Mouse (Mus musculus): ENCODE results near the gene Dnajc4. TPM values are rescaled to one million over a fixed set of nuclear protein-coding genes. Genes with fewer than 3 reads are reported as not detected.
A peak's percentile ranks its signal among the peaks of the same experiment; 100 is the strongest.

Gene Dnajc4
- total and polyA plus RNA-seq, 3 experiments: 45.6 to 57.6 (median 57.4) TPM

GRCm38 (mm10) chr19:6987061-6987903 lies 5.1 kb downstream of the Dnajc4 start, which contains the start of gene Vegfb:
Gene Vegfb (minus strand): TSS chr19:6987651.
- H3K36me3 ChIP-seq (ENCODE audit: control insufficient read depth, insufficient read depth, low read length): no peaks in the 10 kb centered on the region
- TF ChIP-seq EP300 (IDR thresholded peaks at IDR 0.05; ENCODE audit: insufficient read depth, low read depth, low read length): no peak
- no peak for TF ChIP-seq CTCF (IDR thresholded peaks at IDR 0.05)
- no peak; the same call in 1 of the 2 replicates for TF ChIP-seq POLR2A (IDR thresholded peaks at IDR 0.05; ENCODE audit: insufficient read depth, low read depth, low read length)
- no peaks in the 10 kb centered on the region for H3K27me3 ChIP-seq (ENCODE audit: control insufficient read depth, insufficient read depth, low read length)
- H3K4me1 ChIP-seq (ENCODE audit: control insufficient read depth, insufficient read depth, low read length): peaks cover 7% of the 10 kb centered on the region
- H3K79me2 ChIP-seq (replicated peaks; ENCODE audit: control insufficient read depth, insufficient read depth, low read length): peaks cover 2% of the 10 kb centered on the region; the same call in 1 of the 2 replicates
- WGBS: under 1% methylated on average over 60 of the region's 85 CpGs
- intact Hi-C loops (cut with DNase I): no loop called here
- peak; percentile 84 to 86 for DNase-seq
- peak within 1 kb of the TSS; percentile 94 for H3K27ac ChIP-seq
- H3K9ac ChIP-seq (ENCODE audit: low read depth, low read length): peak within 1 kb of the TSS; percentile 89
- peak within 1 kb of the TSS; percentile 76 for H3K4me3 ChIP-seq

DNA sequence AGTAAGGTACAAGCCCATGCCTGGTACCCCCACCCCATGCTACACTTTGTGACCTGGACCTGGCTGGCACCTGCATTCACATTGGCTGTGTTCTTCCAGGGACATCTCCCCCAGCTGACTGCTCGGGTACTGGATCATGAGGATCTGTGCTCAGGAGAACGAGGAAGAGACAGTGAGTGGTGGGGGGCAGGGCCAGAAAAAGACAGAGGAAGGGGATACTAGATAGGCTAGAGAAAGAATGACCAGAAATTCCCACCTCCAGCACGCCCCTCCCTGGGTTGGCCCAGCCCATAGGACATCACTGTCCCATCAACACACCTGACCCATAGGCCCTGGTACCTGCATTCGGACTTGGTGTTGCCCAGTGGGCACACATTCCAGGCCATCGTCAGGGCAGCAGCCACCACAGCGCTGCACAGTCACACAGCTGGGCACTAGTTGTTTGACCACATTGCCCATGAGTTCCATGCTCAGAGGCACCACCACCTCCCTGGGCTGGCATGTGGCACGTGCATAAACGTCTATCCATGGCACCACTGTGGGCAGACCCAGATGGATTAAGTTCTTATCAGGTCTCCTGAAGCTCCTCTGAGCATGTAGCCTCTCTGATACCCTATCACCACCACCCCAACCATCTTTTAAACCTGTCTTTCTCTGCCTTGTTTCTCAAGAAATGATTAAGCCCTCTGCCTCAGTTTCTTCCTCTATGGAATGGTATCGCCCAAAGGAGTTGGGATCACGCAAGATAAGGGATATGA lies 6.2 kb downstream of the Dnajc4 start:
- 65% methylated on average over 10 of the region's 10 CpGs for WGBS
- Histone ChIP-seq H3K4me3 (peak overlapping the region; percentile 76), H3K27ac (peak overlapping the region; percentile 94), H3K36me3 (ENCODE audit: control insufficient read depth, insufficient read depth, low read length) (no peaks in the 10 kb centered on the region), H3K4me1 (ENCODE audit: control insufficient read depth, insufficient read depth, low read length) (peaks cover 6% of the 10 kb centered on the region), H3K9ac (ENCODE audit: low read depth, low read length) (peak overlapping the region; percentile 89), H3K27me3 (ENCODE audit: control insufficient read depth, insufficient read depth, low read length) (no peaks in the 10 kb centered on the region), H3K79me2 (replicated peaks; ENCODE audit: control insufficient read depth, insufficient read depth, low read length) (peaks cover 2% of the 10 kb centered on the region; the same call in 1 of the 2 replicates)
- intact Hi-C loops (cut with DNase I): no loop called here
- no peak for TF ChIP-seq EP300 (IDR thresholded peaks at IDR 0.05; ENCODE audit: insufficient read depth, low read depth, low read length)
- TF ChIP-seq POLR2A (IDR thresholded peaks at IDR 0.05; ENCODE audit: insufficient read depth, low read depth, low read length): no peak
- no peak for TF ChIP-seq CTCF (IDR thresholded peaks at IDR 0.05)
- no peak for DNase-seq

- no peak overlapping the region for H3K9ac ChIP-seq (ENCODE audit: low read depth, low read length)
- intact Hi-C loops (cut with DNase I): no loop called here
Measured at GRCm38 (mm10) chr19:6985300-6985699, 7.1 kb downstream of the Dnajc4 start.

GRCm38 (mm10) chr19:6983621-6984020 lies 8.8 kb downstream of the Dnajc4 start:
- WGBS: 93% methylated on average over 5 of the region's 5 CpGs
- Histone ChIP-seq H3K9ac (ENCODE audit: low read depth, low read length) (no peak overlapping the region), H3K36me3 (ENCODE audit: control insufficient read depth, insufficient read depth, low read length) (no peaks in the 10 kb centered on the region), H3K27ac (no peak overlapping the region), H3K27me3 (ENCODE audit: control insufficient read depth, insufficient read depth, low read length) (no peaks in the 10 kb centered on the region), H3K4me1 (ENCODE audit: control insufficient read depth, insufficient read depth, low read length) (peaks cover 6% of the 10 kb centered on the region), H3K79me2 (replicated peaks; ENCODE audit: control insufficient read depth, insufficient read depth, low read length) (peaks cover 2% of the 10 kb centered on the region; the same call in 1 of the 2 replicates), H3K4me3 (no peak overlapping the region)
- DNase-seq: no peak
- intact Hi-C loops (cut with DNase I): no loop called here
- TF ChIP-seq EP300 (IDR thresholded peaks at IDR 0.05; ENCODE audit: insufficient read depth, low read depth, low read length): no peak
- no peak for TF ChIP-seq POLR2A (IDR thresholded peaks at IDR 0.05; ENCODE audit: insufficient read depth, low read depth, low read length)
- no peak for TF ChIP-seq CTCF (IDR thresholded peaks at IDR 0.05)

More at GRCm38 (mm10) chr19:6985300-6985699, 7.1 kb downstream of the Dnajc4 start:
- no peaks in the 10 kb centered on the region for H3K27me3 ChIP-seq (ENCODE audit: control insufficient read depth, insufficient read depth, low read length)
- H3K79me2 ChIP-seq (replicated peaks; ENCODE audit: control insufficient read depth, insufficient read depth, low read length): peaks cover 2% of the 10 kb centered on the region; the same call in 1 of the 2 replicates
- no peak overlapping the region for H3K4me3 ChIP-seq
- H3K27ac ChIP-seq: no peak overlapping the region
- peaks cover 6% of the 10 kb centered on the region for H3K4me1 ChIP-seq (ENCODE audit: control insufficient read depth, insufficient read depth, low read length)
- H3K36me3 ChIP-seq (ENCODE audit: control insufficient read depth, insufficient read depth, low read length): no peaks in the 10 kb centered on the region
- TF ChIP-seq EP300 (IDR thresholded peaks at IDR 0.05; ENCODE audit: insufficient read depth, low read depth, low read length) (no peak), POLR2A (IDR thresholded peaks at IDR 0.05; ENCODE audit: insufficient read depth, low read depth, low read length) (no peak), CTCF (IDR thresholded peaks at IDR 0.05) (no peak)
- WGBS: 88% methylated on average over 19 of the region's 19 CpGs
- DNase-seq: peak in 1 of 2 experiments; percentile 24

DNA sequence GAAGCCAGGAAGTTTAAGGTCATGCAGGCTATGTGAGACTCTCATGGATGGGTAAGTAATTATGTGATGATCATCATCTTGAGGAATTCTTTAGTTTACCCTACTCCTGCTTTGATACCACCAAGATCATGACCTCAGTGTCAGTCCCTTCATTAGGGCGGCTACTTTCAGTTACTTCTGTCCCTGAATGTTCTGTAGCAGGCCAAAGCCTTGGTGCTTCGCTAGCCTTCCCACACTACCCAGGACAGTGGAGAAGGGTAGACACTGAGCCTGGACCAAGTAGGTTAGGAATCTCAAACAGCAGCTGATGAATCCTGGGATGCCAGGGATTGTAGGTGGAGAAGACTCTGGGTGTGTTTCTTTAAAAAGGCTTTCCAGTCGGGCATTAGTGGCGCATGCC lies 10.9 kb downstream of the Dnajc4 start:
- no peaks in the 10 kb centered on the region for H3K36me3 ChIP-seq (ENCODE audit: control insufficient read depth, insufficient read depth, low read length)
- H3K27me3 ChIP-seq (ENCODE audit: control insufficient read depth, insufficient read depth, low read length): no peaks in the 10 kb centered on the region
- no peak overlapping the region for H3K9ac ChIP-seq (ENCODE audit: low read depth, low read length)
- H3K4me1 ChIP-seq (ENCODE audit: control insufficient read depth, insufficient read depth, low read length): peaks cover 6% of the 10 kb centered on the region
- intact Hi-C loops (cut with DNase I): loop anchor here (1.0 kb wide), 1 partner anchor 10 kb away; no protein-coding TSS in a partner anchor
- H3K4me3 ChIP-seq: no peak overlapping the region; the same call in 1 of the 2 replicates
- peak overlapping the region; percentile 97 for H3K27ac ChIP-seq
- TF ChIP-seq EP300 (IDR thresholded peaks at IDR 0.05; ENCODE audit: insufficient read depth, low read depth, low read length) (no peak), CTCF (IDR thresholded peaks at IDR 0.05) (no peak), POLR2A (IDR thresholded peaks at IDR 0.05; ENCODE audit: insufficient read depth, low read depth, low read length) (no peak)
- H3K79me2 ChIP-seq (replicated peaks; ENCODE audit: control insufficient read depth, insufficient read depth, low read length): peaks cover 2% of the 10 kb centered on the region; the same call in 1 of the 2 replicates
- WGBS: 86% methylated on average over 4 of the region's 4 CpGs
- DNase-seq: no peak
